Mouse (Mus musculus): ENCODE results near the gene Rab40c.

Gene Rab40c

GRCm38 (mm10) chr17:25919144-25919785 lies at the start of gene Rab40c:
Gene Rab40c, minus strand, starts transcription at chr17:25919727.
- peak; percentile 53 for DNase-seq (ENCODE audit: low read depth)

GRCm38 (mm10) chr17:25968176-25968575 lies 48.6 kb upstream of the Rab40c start:
- no peak for DNase-seq (ENCODE audit: low read depth)

DNA sequence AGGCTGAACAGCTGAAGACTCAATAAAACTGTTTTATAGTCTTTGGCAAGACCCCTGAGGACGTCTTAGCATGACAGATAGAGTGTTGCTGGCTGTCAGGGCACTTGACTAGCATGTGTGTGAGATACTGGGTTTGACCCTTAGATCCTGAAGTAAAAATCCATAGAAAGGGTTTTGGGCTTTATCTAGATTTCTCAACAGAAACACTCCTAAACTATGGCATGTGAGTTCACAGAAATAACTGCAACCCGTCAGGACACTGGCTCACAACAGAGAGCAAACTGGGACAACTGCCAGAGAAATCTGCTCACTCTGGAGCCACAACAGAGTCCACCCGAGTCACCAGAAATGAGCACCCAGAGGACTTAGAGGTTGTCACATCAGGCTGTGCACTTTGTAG lies 48.1 kb upstream of the Rab40c start:
- DNase-seq (ENCODE audit: low read depth) = peak; percentile 54

- DNase-seq (ENCODE audit: low read depth) = peak; percentile 25
These were observed 44.7 kb upstream of the Rab40c start for GRCm38 (mm10) chr17:25964271-25964670.

DNA sequence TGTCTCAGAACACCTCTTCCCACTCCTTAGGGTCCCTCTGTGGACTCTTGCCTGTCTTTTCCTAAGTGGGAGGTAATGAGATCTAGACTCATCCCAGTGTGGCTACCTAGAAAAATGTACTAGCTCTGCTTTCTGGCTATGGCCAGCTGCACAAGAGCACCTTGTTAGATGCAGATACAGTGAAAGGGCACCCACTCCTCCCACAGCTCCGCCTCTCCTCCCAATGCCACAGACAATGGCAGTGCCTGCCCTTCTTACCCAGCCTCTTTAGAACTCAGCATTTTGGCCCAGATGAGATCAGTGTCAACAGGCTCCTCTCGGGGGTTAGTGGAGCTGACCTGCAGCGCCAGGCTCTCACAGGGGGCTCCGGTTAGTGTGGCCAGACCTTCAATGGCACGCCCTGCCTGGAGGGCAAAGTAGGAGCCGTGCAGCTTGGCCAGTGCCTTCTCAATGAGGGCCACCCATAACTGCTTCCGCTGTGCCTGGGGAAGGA lies 42.9 kb upstream of the Rab40c start:
- no peak for DNase-seq (ENCODE audit: low read depth)

DNA sequence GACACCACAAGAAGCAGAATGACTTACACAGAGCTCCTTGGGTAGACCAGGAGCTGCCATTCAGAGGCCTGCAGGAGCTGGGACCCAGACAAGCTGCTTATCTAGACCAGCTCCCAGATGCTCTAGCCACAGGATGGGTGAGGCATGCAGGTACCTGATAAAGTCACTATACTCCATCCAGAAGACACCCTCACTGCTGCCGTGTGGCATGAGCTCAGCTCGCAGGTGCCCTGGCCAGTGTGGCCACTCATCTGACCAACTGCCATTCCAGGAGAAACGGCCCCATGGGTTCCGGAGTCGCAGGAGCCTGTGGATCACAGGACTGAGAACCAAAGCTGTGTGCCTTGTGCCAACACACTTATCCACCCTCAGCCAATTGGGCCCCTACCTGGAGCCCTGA lies 42.0 kb upstream of the Rab40c start:
- no peak for DNase-seq (ENCODE audit: low read depth)

GRCm38 (mm10) chr17:25959630-25960467 lies 40.3 kb upstream of the Rab40c start:
- no peak for DNase-seq (ENCODE audit: low read depth)

DNA sequence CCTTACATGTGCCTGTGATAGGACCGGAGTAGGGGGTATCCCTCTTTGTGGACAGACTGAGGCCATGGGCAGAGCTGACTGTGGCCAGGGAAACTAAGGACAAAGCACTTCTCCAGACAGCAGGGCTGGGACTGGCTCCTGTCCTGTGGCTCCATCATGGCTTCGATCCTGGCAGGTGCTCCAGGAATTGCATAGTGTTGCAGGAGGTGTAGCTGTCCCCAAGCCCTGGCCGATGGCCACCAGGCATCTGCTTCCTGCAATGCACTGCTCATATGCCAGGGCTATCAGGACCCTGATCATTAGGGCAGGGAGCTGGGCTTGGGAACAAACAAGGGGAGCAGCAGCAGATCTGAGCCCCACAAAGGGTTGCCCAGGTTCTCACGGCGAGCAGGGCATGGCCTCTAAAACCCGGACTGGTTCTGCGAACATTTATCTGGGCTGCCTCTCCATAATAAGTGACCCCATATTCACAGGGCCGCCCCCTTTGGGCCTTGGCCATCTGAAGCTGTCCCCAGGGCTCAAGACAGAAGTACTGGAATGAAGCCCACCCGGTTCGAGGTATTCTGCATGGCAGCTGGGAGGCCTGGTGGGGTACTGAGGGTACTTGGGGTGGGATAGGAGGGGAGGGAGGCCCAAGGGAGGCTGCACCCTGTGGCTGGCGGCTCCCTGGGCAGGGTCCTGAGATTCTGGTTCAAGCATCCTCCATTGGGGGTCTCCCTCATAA lies 39.4 kb upstream of the Rab40c start:
- DNase-seq (ENCODE audit: low read depth) = no peak

DNA sequence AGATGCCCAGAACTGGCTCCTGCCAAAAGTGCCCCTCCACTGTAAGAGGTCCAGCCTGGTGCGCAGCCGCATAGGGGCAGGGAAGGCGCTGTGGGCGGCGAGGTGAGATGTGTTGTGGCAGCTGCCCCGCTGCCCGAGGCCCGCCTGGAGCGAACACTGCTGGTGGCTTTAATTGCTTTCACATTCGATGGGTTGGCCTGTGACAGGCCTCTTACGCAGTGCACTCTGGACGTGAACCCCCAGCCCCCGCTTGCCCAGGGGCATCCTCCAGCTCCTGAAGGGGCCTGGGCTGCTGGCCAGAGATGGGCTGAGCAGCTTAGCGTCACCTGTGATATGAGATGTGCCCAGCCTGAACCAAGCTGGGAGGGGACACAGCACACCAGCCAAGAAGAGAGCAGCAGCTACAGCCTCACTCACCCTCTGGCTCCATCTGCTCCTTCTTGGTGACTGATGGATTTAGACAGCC lies 38.1 kb upstream of the Rab40c start:
- no peak for DNase-seq (ENCODE audit: low read depth)

- DNase-seq (ENCODE audit: low read depth) = no peak
These were observed 37.1 kb upstream of the Rab40c start for GRCm38 (mm10) chr17:25956631-25957030.

- no peak for DNase-seq (ENCODE audit: low read depth)
These were observed 36.7 kb upstream of the Rab40c start for GRCm38 (mm10) chr17:25956201-25956600.

- DNase-seq (ENCODE audit: low read depth) = no peak
These were observed 36.2 kb upstream of the Rab40c start for GRCm38 (mm10) chr17:25955736-25956135.

- DNase-seq (ENCODE audit: low read depth) = no peak
These were observed 35.1 kb upstream of the Rab40c start for GRCm38 (mm10) chr17:25954671-25955070.

DNA sequence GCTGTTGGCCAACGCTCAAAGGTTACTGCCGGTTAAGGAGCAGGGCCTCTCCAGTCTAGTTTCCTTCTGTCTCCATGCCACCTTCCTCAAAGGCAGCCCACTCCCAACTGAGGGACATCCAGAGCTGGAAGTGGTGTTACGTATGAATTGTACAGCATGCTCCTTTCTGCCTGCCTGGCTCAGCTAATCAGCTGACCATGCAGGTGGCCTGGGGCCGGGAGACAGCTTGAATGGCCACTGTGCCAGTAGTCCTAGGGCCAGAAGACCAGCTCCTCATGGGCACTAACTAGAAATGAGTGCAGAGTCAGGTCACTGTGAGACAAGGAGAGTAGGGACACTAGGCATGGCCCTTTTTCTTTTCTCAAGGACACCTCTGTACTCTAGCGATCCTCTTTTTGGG lies 33.6 kb upstream of the Rab40c start:
- no peak for DNase-seq (ENCODE audit: low read depth)

DNA sequence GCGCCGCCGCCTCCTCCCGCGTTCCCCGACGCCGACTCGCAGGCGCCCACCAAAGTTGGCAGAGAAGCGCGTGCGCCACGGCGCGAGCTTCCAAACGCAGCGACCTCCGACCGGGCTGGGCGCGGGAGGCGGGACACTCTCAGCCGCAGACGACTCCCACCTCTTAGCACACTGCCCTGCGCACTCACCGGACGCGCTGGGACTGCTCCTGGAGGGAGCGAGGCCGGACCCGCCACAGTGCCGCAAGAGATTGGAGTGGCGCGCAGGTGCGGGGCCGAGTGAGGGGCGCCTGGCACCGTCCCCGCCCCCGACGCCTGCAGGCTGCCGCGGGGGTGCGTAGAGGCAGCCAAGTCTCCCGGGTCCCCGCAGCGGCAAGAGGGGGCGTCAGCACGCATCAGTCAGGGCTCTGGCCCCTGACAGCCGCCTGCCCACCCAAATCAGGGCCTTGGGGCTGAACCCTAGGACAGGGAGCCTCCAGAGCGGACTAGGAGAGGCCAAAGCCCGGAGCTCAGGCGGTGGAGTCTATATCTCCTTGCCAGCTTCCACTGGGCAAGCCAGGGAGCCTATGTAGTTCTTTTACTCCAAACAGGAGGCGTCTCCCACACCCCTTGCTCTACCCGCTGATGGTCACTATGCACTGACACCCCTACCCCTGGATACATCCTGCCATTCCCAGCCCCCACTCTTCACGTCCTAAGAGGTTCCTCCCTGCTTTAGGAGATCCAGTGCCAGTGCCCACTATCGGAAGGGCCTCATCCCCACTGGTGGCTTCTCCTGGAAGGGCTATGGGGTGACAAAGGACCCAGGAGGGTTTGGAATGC lies 32.5 kb upstream of the Rab40c start, which contains the start of gene A930017K11Rik:
TSS of gene A930017K11Rik (minus strand) at position 763 of the 821 bp plus-strand sequence.
- DNase-seq (ENCODE audit: low read depth) = no peak

- DNase-seq (ENCODE audit: low read depth) = peak; percentile 30
These were observed 31.8 kb upstream of the Rab40c start for GRCm38 (mm10) chr17:25951225-25951802.

GRCm38 (mm10) chr17:25950706-25951105 lies 31.2 kb upstream of the Rab40c start:
- DNase-seq (ENCODE audit: low read depth) = no peak

DNA sequence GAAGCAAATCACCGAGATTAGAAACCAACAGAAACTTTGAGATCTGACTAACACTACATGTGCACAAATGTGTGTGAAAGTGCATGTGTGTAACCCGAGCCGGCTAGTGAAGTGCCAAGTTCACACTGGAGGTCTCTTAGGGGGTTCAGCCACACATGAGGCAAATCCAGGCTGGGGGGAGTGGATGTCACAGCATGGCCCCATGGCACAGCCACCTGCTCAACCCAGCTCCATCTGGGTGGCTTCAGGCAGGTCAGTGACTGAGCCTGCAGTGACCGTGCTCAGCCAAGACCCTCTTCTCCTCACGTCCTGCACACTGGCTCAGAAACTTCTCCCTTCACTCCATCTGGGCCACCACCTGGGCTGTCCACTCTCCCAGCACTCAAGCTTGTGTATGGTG lies 30.5 kb upstream of the Rab40c start:
- peak; percentile 24 for DNase-seq (ENCODE audit: low read depth)

DNA sequence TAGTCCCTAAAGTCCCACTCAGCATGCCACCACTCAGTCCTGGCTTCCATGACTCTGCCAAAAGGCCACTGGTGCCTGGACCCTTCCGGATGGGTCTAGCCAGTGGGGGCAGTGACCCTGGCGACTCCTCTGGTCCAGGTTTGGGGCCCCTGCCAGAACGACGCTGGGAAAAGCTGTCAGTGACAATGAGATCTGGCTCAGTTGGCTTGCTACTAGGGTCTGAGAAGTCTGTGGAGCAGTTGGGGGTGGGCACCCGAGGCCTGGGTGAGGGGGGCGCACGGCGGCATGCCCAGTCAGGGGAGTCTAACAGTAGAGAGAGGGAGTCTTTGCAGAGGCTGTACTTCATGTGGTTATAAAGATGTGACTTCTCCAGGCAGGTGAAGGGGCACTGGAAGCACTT lies 28.5 kb upstream of the Rab40c start:
- DNase-seq (ENCODE audit: low read depth) = no peak

DNA sequence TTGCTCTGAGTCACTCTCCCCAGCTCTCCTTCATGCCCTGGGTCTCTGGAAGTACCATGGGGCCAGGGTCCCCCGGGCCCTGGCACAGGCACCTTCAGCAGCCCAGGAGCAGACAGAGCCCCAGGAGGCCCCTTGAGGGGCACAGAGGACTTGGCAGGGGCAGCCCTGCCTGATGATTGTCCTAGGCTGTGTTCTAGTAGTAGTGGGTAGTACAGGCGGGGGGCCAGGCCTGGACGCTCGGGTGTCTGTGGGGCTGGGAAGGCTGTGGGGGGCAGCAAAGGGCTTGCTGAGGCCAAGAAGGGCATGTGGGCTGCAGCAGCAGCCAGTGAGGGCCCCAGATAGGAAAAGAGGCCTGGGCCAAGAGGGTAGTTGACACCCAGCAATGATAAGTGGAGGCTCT lies 28.0 kb upstream of the Rab40c start:
- no peak for DNase-seq (ENCODE audit: low read depth)

DNA sequence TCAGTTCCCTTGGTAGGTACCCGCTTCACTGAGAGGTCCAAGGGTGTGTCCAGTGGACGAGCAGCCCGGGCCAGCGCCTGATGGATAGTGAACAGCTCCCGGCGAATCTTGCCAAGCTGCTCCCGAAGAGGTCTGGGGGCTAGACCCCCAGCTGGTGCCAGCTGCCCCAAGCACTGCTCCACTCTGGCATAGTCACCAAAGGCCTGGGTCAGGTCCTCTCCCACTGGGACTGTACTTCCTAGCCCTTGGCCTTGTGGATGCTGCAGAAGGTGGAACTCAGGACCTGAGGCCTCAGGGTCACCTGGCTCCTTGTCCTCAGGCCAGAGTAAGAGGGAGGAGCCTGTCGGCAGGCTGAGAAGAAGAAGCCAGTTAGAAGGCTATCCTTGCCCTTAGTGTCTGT lies 27.4 kb upstream of the Rab40c start:
- no peak for DNase-seq (ENCODE audit: low read depth)
